Mouse (Mus musculus): ENCODE data around the gene Nfkb2. TPM values are rescaled to one million over a fixed set of nuclear protein-coding genes. Genes with fewer than 3 reads are reported as not detected.

The Nfkb2 gene
- polyA plus RNA-seq (2017; shearing (Covaris generic)): 34.1 TPM

DNA sequence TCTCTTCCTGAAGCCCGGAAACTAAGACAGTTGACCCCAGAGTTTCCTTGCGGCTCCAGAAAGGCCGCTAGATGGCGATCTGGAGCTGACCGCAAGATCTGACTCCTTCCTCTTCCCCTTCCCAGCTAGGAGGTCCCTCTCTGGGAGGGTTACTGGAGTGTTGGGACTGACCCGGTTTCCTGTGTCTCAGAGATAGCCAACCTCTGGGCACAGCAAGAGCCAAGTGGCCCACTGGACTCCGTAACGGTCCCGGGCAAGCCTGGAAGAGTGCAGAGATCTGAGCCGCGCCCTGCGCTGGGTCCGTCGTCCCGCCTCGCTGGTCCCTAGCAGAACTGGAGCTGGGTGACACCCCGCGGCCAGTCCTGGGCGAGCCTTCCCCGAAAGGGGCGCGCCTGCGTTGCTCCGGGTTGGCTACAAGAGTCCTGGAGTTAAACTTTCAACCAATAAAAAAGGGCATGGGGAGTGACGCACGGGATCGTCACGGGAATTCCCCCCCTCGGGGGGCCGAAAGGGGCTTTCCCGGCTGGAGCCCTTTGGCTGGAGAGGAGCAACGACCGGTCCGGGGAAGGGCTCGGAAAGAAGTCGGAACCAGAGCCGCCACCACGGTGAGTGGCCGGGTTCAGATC lies at the start of gene Nfkb2:
Gene Nfkb2 (plus strand): TSS at position 105 of the 626 bp plus-strand sequence.

GRCm38 (mm10) chr19:46326756-46327305 lies 22.7 kb downstream of the Nfkb2 start, which contains the start of gene Psd:
Gene Psd (minus strand): TSS chr19:46327156.

GRCm38 (mm10) chr19:46328081-46329030 lies 24.2 kb downstream of the Nfkb2 start, which contains the start of gene Fbxl15:
Gene Fbxl15 (plus strand): TSS chr19:46328184.

DNA sequence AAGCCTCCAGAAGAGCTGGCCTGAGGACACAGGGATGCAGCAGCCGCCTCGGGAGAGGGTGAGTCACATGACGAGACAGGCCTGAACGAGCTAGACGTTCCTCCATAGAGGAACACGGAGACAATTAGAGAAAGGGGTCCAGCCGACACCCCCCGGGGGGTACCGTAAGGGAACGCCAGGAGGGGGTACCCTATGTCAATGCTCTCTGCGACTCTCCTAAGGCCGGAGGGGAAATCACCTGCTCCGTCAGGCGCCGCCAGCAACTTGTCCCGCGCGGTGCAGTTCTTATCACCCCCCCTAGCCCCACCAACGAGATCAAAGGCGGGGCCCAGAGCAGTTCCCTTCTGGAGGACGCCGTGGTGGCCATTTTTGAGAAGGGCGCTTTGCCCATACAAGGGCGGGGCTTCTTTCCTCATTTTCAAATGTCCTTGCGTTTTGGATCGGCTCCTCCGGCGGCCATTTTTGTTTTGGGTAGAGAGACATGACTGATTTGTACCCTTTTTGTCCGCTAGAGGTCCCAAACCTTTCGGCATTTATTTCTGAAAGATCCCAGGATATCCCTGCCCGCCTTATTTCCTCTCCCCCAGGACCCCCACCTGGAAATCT lies 34.3 kb downstream of the Nfkb2 start, which contains the start of gene Cuedc2:
Gene Cuedc2 (minus strand): TSS at position 372 of the 606 bp plus-strand sequence.

GRCm38 (mm10) chr19:46350168-46350932 lies 46.2 kb downstream of the Nfkb2 start, which contains the start of gene 2310034G01Rik:
Gene 2310034G01Rik (minus strand): TSS chr19:46350302.

Other genes starting within 250 kb of the Nfkb2 start
- gene Nolc1, start 228.5 kb upstream of the Nfkb2 start, polyA plus RNA-seq (2017; shearing (Covaris generic)): 104 TPM
- gene Elovl3, start 172.4 kb upstream of the Nfkb2 start, polyA plus RNA-seq (2017; shearing (Covaris generic)): not detected
- not detected for gene Pitx3, start 156.0 kb upstream of the Nfkb2 start, polyA plus RNA-seq (2017; shearing (Covaris generic))
- gene Gbf1, start 151.8 kb upstream of the Nfkb2 start, polyA plus RNA-seq (2017; shearing (Covaris generic)): 84.8 TPM
- gene Psd, start 22.8 kb downstream of the Nfkb2 start, polyA plus RNA-seq (2017; shearing (Covaris generic)): 5.3 TPM
- 3.5 TPM for gene Fbxl15, start 23.9 kb downstream of the Nfkb2 start, polyA plus RNA-seq (2017; shearing (Covaris generic))
- gene Cuedc2, start 34.4 kb downstream of the Nfkb2 start, polyA plus RNA-seq (2017; shearing (Covaris generic)): 61.9 TPM
- 9.1 TPM for gene Mfsd13a, start 36.8 kb downstream of the Nfkb2 start, polyA plus RNA-seq (2017; shearing (Covaris generic))
- gene 2310034G01Rik, start 46.0 kb downstream of the Nfkb2 start, polyA plus RNA-seq (2017; shearing (Covaris generic)): 0.53 TPM
- gene Actr1a, start 91.4 kb downstream of the Nfkb2 start, polyA plus RNA-seq (2017; shearing (Covaris generic)): 126 TPM
- gene Sufu, start 92.6 kb downstream of the Nfkb2 start, polyA plus RNA-seq (2017; shearing (Covaris generic)): 30.0 TPM
- 25.0 TPM for gene Trim8, start 197.4 kb downstream of the Nfkb2 start, polyA plus RNA-seq (2017; shearing (Covaris generic))

All from CD4-positive, CD25-positive, alpha-beta regulatory T cell, adult 9 weeks (primary cell).